Mouse (Mus musculus) intestine, postnatal 0 days (tissue): Measurements from ENCODE around the gene Sox30. TPM values are rescaled to one million over a fixed set of nuclear protein-coding genes. Genes with fewer than 3 reads are reported as not detected.

ENCODE experiments used
- ATAC-seq: fragments of 200-750 bp; cut with Nextera tagmentation; 2 replicates; pipeline ENCODE4 v1.8.0; 2017; ENCODE audit warnings: mild to moderate bottlenecking, moderate TSS enrichment, moderate library complexity
- H3K27ac ChIP-seq: fragments of 300-500 bp; sonication (generic); 2 replicates; pipeline ENCODE4 v1.5.1; 2014; ENCODE audit warnings: mild to moderate bottlenecking, low read depth, low read length, moderate library complexity
- H3K27me3 ChIP-seq: fragments of 300-500 bp; sonication (generic); replicated peaks from 2 replicates; pipeline ENCODE4 v1.6.1; 2014; ENCODE audit warnings: low read length, mixed read lengths; ENCODE audit not compliant: control insufficient read depth, insufficient read depth
- H3K36me3 ChIP-seq: fragments of 300-500 bp; sonication (generic); 2 replicates; pipeline ENCODE4 v1.6.1; 2014; ENCODE audit warnings: mild to moderate bottlenecking, moderate library complexity; ENCODE audit not compliant: control insufficient read depth, insufficient read depth
- H3K4me1 ChIP-seq: fragments of 300-500 bp; sonication (generic); replicated peaks from 2 replicates; pipeline ENCODE4 v1.6.1; 2014; ENCODE audit warnings: antibody characterized with exemption, low read length, mixed read lengths; ENCODE audit not compliant: control insufficient read depth, insufficient read depth
- H3K4me2 ChIP-seq: fragments of 300-500 bp; sonication (generic); replicated peaks from 2 replicates; pipeline ENCODE4 v1.6.1; 2014; ENCODE audit warnings: low read depth, mild to moderate bottlenecking, moderate library complexity
- H3K4me3 ChIP-seq: fragments of 300-500 bp; sonication (generic); 2 replicates; pipeline ENCODE4 v1.5.1; 2014; ENCODE audit warnings: low read depth, low read length
- H3K9ac ChIP-seq: fragments of 300-500 bp; sonication (generic); 2 replicates; pipeline ENCODE4 v1.6.1; 2014; ENCODE audit warnings: mild to moderate bottlenecking, low read depth, low read length
- H3K9me3 ChIP-seq: fragments of 300-500 bp; sonication (generic); 2 replicates; pipeline ENCODE4 v1.6.1; 2016; ENCODE audit warnings: mixed run types; ENCODE audit not compliant: control insufficient read depth
- CTCF ChIP-seq: sonication (generic); IDR thresholded peaks from 2 replicates; pipeline ENCODE4 v1.5.1; 2016; ENCODE audit warnings: low read depth, mild to moderate bottlenecking, control low read depth, antibody characterized with exemption, moderate library complexity
- WGBS: fragments of 180-500 bp; shearing (Covaris S2); extraction: QIAGEN DNeasy Blood & Tissue Kit; methylation state at CpG from one replicate; pipeline ENCODE4 v1.1.7; 2014; 5-methylcytosine and 5-hydroxymethylcytosine counted together
- polyA plus RNA-seq: library from polyadenylated mRNA; unstranded; fragments of >200 nt; fragmentation: Nextera tagmentation; extraction: Ambion mirVana; gene quantifications from 2 replicates; pipeline ENCODE4 v1.2.1, GENCODE M21; 2015

Sox30 gene
- polyA plus RNA-seq, 1 experiment from 2014 or later: 0.16 TPM

DNA sequence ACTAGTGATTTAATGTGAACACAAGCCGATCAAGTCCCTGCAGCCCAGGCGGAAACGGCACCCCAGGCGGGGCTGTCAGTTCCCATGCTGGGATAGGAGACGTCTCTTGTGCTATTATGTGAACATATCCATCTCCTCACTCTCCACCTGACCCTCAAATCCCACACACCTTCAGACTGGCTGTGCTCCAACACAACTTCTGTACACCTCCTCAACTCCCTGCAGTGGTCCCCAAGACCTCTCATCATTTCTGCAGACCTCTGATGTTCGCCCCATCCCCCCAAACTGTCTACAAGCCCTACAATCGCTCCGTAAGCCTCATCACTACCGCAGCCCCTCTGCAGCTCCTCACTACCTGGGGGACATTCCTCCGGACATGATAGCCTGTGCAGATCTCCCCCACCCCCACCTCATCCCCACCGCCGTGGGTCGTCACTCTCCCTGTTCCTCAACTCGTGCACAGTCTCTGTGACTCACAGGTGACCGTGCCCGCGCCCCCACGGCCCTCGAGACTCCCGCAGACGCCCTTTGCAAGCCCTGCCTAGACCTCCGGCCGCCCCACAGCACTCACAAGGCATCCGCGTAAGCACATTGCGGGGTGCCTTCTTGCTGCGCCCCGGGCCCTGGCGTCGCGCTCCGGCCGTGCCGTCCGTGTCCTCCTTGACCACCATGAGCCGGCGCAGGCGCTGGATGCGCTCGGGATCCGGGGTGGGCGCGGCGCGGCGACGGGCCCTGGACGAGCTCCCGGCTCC, 36.0 kb upstream of the Sox30 start:
- no peaks in the 10 kb centered on the region; the same call in 1 of the 2 replicates for H3K4me1 ChIP-seq
- H3K4me3 ChIP-seq: peak overlapping the region; percentile 87
- WGBS: under 1% methylated on average over 49 of the region's 49 CpGs
- no peaks in the 10 kb centered on the region for H3K36me3 ChIP-seq
- peak overlapping the region; percentile 96 for H3K4me2 ChIP-seq
- H3K27me3 ChIP-seq: no peaks in the 10 kb centered on the region
- no peak; the same call in none of the 2 replicates for ATAC-seq
- H3K9ac ChIP-seq: peak overlapping the region; percentile 79
- no peaks in the 10 kb centered on the region for H3K9me3 ChIP-seq
- TF ChIP-seq CTCF: no peak
- no peak overlapping the region for H3K27ac ChIP-seq

DNA sequence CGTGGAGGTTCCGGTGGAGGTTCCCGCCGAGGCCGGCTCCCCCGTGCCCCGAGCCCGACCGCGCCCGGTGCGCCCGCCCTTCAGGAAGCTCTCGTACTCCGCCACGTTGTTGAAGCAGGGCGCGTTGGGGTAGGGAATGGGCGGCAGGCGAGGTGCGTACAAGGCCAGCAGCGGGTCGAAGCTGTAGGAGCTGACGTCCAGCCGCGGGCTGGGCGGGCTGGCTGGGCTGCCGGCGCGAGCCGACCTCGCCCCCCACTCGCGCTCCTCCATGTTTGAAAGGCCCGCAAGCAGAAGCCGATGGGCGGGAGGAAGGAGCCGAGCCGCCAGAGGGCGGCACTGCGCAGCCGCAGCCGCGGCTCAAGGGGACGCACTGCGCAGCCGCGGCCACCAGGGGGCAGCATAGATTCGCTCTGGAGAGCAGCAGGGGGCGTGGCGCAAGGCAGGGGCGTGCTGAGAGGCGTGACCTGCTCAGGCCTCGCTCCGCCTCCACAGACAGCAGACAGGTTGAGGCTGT, 35.4 kb upstream of the Sox30 start, which contains the start of gene Lsm11:
Gene Lsm11, minus strand, starts transcription at position 293 of the 514 bp plus-strand sequence.
- WGBS: under 1% methylated on average over 55 of the region's 55 CpGs
- Histone ChIP-seq H3K4me3 (peak within 1 kb of the TSS; percentile 87), H3K9ac (peak within 1 kb of the TSS; percentile 79), H3K27me3 (no peaks in the 10 kb centered on the region), H3K4me1 (no peaks in the 10 kb centered on the region; the same call in 1 of the 2 replicates), H3K4me2 (peak within 1 kb of the TSS; percentile 96), H3K9me3 (no peaks in the 10 kb centered on the region), H3K27ac (no peak within 1 kb of the TSS), H3K36me3 (peaks cover 3% of the 10 kb centered on the region; the same call in 1 of the 2 replicates)
- ATAC-seq: peak; percentile 91
- TF ChIP-seq CTCF: peak; percentile 100

DNA sequence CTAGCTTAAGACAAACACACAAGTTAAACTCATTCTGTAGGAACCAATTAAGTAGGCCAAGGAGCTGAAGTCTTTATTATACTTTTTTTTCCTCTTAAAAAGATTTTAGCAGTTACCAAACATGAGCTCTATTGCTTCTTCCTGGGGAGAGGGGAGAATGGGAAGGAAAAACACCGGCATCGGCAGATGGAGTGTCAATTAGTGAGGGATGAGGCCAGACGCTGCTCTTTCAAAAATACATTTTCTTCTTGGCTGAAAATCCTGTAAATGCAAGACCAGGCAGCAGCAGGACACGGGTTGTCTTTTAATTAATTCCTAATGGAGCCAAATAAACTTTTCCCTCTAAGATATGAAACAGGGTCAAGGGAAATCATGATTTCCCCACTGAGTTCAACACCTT, 33.3 kb upstream of the Sox30 start:
- Histone ChIP-seq H3K4me1 (no peaks in the 10 kb centered on the region), H3K9ac (no peak overlapping the region), H3K27ac (no peak overlapping the region), H3K4me3 (no peak overlapping the region), H3K4me2 (no peak overlapping the region), H3K27me3 (no peaks in the 10 kb centered on the region), H3K36me3 (peaks cover 15% of the 10 kb centered on the region; the same call in 1 of the 2 replicates), H3K9me3 (no peaks in the 10 kb centered on the region)
- WGBS: 78% methylated on average over 4 of the region's 4 CpGs
- no peak for TF ChIP-seq CTCF
- ATAC-seq: no peak

DNA sequence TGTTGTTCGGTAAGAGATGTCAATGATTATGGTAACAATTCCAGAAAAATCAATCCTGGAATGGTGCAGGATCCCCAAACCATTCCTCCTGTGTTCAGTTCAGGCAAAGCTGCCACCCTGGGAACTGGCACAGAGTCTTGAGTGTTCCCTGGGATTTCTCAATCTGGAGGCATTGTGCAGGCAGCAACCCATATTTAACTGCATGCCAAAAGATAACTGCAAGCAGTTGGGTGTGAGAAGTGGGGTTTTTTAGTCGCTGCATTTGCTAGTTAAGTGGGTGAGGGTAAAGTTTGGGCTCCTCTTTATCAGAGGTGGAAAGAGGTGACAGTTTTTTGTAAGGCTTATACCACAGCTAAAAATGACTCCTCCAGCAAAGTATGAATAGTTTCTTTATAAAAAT, 32.6 kb upstream of the Sox30 start:
- no peak for TF ChIP-seq CTCF
- no peaks in the 10 kb centered on the region for H3K4me1 ChIP-seq
- no peak overlapping the region for H3K4me2 ChIP-seq
- H3K36me3 ChIP-seq: peaks cover 19% of the 10 kb centered on the region; the same call in 1 of the 2 replicates
- no peaks in the 10 kb centered on the region for H3K27me3 ChIP-seq
- H3K4me3 ChIP-seq: no peak overlapping the region
- 86% methylated on average over 2 of the region's 2 CpGs for WGBS
- H3K9me3 ChIP-seq: no peaks in the 10 kb centered on the region
- no peak for ATAC-seq
- H3K27ac ChIP-seq: no peak overlapping the region
- no peak overlapping the region for H3K9ac ChIP-seq

DNA sequence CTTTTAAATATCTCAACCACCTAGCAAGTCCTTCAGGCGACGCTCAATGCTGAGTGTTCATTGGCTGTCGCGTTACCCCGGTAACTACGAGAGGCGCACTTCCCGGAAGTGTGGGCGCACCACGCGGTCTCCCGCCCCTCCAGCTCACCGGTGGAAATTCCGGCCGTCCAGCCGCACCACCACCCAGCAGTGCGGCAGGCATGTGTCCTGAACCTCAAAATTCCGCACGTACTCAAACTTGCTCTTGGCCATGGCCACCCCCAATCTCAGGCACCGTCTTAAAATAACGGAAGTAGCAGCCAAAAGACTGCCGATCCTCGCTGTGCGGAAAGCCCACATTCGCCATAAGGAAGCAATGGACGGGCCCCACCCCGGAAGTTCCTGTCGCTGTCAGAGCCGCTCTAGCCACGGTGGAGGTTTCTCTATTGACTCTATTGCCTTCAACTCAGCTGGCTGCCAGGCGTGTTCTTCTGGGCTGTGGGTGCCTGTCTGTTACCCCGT, 24.9 kb upstream of the Sox30 start, which contains the start of gene Thg1l:
Gene Thg1l, minus strand, starts transcription at position 368 of the 501 bp plus-strand sequence.
- Histone ChIP-seq H3K27ac (0 out of 2 replicates have a peak within 1 kb of the TSS, but pooled peaks have one; percentile 29), H3K4me3 (peak within 1 kb of the TSS; percentile 63), H3K4me2 (peak within 1 kb of the TSS; percentile 63), H3K9me3 (no peaks in the 10 kb centered on the region), H3K36me3 (peaks cover 12% of the 10 kb centered on the region; the same call in 1 of the 2 replicates), H3K9ac (peak within 1 kb of the TSS; percentile 40), H3K4me1 (no peaks in the 10 kb centered on the region), H3K27me3 (no peaks in the 10 kb centered on the region)
- peak; percentile 99 for ATAC-seq
- TF ChIP-seq CTCF: peak; percentile 18; the same call in 1 of the 2 replicates
- under 1% methylated on average over 32 of the region's 32 CpGs for WGBS

DNA sequence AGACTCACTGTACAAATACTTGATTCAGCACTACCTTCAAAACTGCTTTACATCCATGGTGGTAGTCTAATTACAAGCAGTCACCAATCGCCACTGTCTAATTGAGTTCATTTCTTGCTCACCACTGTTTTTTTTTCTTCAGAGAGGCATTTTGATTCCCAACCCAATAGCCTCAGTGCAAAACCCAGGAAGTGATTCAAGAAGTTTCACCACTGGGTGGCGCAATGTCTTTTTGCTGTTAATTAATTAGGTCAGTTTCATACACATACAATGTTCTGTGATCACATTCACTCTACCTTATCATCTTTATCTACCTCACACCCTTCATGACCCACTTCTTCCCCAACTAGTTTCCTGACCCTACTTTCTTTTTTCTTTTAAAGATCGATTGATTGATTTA, 20.5 kb upstream of the Sox30 start:
- H3K4me2 ChIP-seq: no peak overlapping the region
- H3K4me1 ChIP-seq: no peaks in the 10 kb centered on the region
- no peak overlapping the region for H3K4me3 ChIP-seq
- H3K9me3 ChIP-seq: no peaks in the 10 kb centered on the region
- no peak overlapping the region for H3K9ac ChIP-seq
- no peaks in the 10 kb centered on the region for H3K27me3 ChIP-seq
- no peak overlapping the region for H3K27ac ChIP-seq
- TF ChIP-seq CTCF: peak; percentile 59
- H3K36me3 ChIP-seq: no peaks in the 10 kb centered on the region
- 86% methylated on average over 3 of the region's 3 CpGs for WGBS
- ATAC-seq: no peak
